In genomic region chr16:29814655-29815054, GRCm38 (mm10) we compare ENCODE assay signal across 10 mouse cellular contexts.
DNase-seq lines count a peak whose midpoint lies in the region; ATAC-seq lines count a peak whose summit lies in the region.
"Had no signal": no experiment of that assay in that cellular context is flagged by ENCODE, and none has a peak within 500 bp of the region (broad histone marks: within the 10 kb centered on the region; RNA-seq: fewer than 3 reads in every experiment).

No protein-coding gene starts in this region.

- no peak overlapping the region for H3K27ac ChIP-seq in kidney, embryonic 14.5 days (ENCODE audit: low read depth, low read length)
- H3K27ac ChIP-seq in embryonic facial prominence, embryonic 13.5 days: peak overlapping the region; percentile 90
- no peak overlapping the region for H3K27ac ChIP-seq in forebrain, embryonic 16.5 days (ENCODE audit: low read length)
- H3K27ac ChIP-seq in midbrain, embryonic 15.5 days: no peak overlapping the region
- H3K27ac ChIP-seq: liver, embryonic 14.5 days had no signal

- WGBS in kidney, embryonic 14.5 days: 79% methylated on average over 2 of the region's 2 CpGs
- WGBS in embryonic facial prominence, embryonic 13.5 days: 84% methylated on average over 2 of the region's 2 CpGs
- WGBS in forebrain, embryonic 16.5 days: 73% methylated on average over 2 of the region's 2 CpGs
- 63% methylated on average over 2 of the region's 2 CpGs for WGBS in midbrain, embryonic 15.5 days

- no peak overlapping the region for H3K4me2 ChIP-seq in kidney, embryonic 14.5 days (replicated peaks; ENCODE audit: low read depth, low read length)
- H3K4me2 ChIP-seq in embryonic facial prominence, embryonic 13.5 days: 0 out of 2 replicates have a peak overlapping the region, but pooled peaks have one; percentile 85
- peak overlapping the region; percentile 99; the same call in 1 of the 2 replicates for H3K4me2 ChIP-seq in forebrain, embryonic 16.5 days (ENCODE audit: low read length)
- H3K4me2 ChIP-seq in midbrain, embryonic 15.5 days: peak overlapping the region; percentile 99; the same call in 1 of the 2 replicates

- no peak overlapping the region for H3K9ac ChIP-seq in kidney, embryonic 14.5 days (ENCODE audit: low read depth, low read length)
- no peak overlapping the region for H3K9ac ChIP-seq in embryonic facial prominence, embryonic 13.5 days
- no peak overlapping the region for H3K9ac ChIP-seq in forebrain, embryonic 16.5 days (replicated peaks; ENCODE audit: low read depth, low read length)
- no peak overlapping the region for H3K9ac ChIP-seq in midbrain, embryonic 15.5 days
- H3K9ac ChIP-seq: liver, embryonic 14.5 days had no signal

- H3K4me3 ChIP-seq in kidney, embryonic 14.5 days (ENCODE audit: low read length): no peak overlapping the region
- H3K4me3 ChIP-seq in embryonic facial prominence, embryonic 13.5 days: no peak overlapping the region
- H3K4me3 ChIP-seq in forebrain, embryonic 16.5 days (replicated peaks; ENCODE audit: low read length): no peak overlapping the region
- no peak overlapping the region for H3K4me3 ChIP-seq in midbrain, embryonic 15.5 days

- ATAC-seq in kidney, embryonic 14.5 days (ENCODE audit: low FRiP score, low TSS enrichment): peak; percentile 17; the same call in 1 of the 2 replicates
- ATAC-seq in embryonic facial prominence, embryonic 13.5 days (ENCODE audit: insufficient number of reproducible peaks, insufficient read depth, low FRiP score, low TSS enrichment, low read depth): no peak
- ATAC-seq in forebrain, embryonic 16.5 days: no peak
- 0 out of 2 replicates have a peak, but pooled peaks have one; percentile 7 for ATAC-seq in midbrain, embryonic 15.5 days (replicated peaks)

- intact Hi-C loops in gastrocnemius, postnatal 36 days (cut with DNase I): loop anchor here (5.0 kb wide), 1 partner anchor 378 kb away; no protein-coding TSS in a partner anchor

- DNase-seq in kidney, postnatal 25 days: no peak
- DNase-seq in spleen, postnatal 10 days (ENCODE audit: low spot score in 2 of 2): no peak
- DNase-seq in gastrocnemius, postnatal 36 days: no peak
- DNase-seq in T-cell, adult 2 months (ENCODE audit: low spot score): no peak

- peaks cover 4% of the 10 kb centered on the region; the same call in 1 of the 2 replicates for H3K27me3 ChIP-seq in kidney, embryonic 14.5 days (ENCODE audit: control insufficient read depth, insufficient read depth, low read length)
- H3K27me3 ChIP-seq in embryonic facial prominence, embryonic 13.5 days: peaks cover 3% of the 10 kb centered on the region; the same call in 1 of the 2 replicates
- no peaks in the 10 kb centered on the region for H3K27me3 ChIP-seq in forebrain, embryonic 16.5 days (replicated peaks; ENCODE audit: control insufficient read depth, insufficient read depth, low read length)
- H3K27me3 ChIP-seq in midbrain, embryonic 15.5 days (replicated peaks): peaks cover 6% of the 10 kb centered on the region; the same call in 1 of the 2 replicates

- no peaks in the 10 kb centered on the region for H3K36me3 ChIP-seq in kidney, embryonic 14.5 days (ENCODE audit: control insufficient read depth, insufficient read depth, low read length)
- no peaks in the 10 kb centered on the region for H3K36me3 ChIP-seq in embryonic facial prominence, embryonic 13.5 days
- H3K36me3 ChIP-seq in forebrain, embryonic 16.5 days (ENCODE audit: control insufficient read depth, insufficient read depth): no peaks in the 10 kb centered on the region
- no peaks in the 10 kb centered on the region for H3K36me3 ChIP-seq in midbrain, embryonic 15.5 days (replicated peaks)
- H3K36me3 ChIP-seq: G1E had no signal

- H3K4me1 ChIP-seq in kidney, embryonic 14.5 days (ENCODE audit: control insufficient read depth, insufficient read depth, low read length): peaks cover 25% of the 10 kb centered on the region
- H3K4me1 ChIP-seq in embryonic facial prominence, embryonic 13.5 days: peaks cover 45% of the 10 kb centered on the region
- H3K4me1 ChIP-seq in forebrain, embryonic 16.5 days (replicated peaks; ENCODE audit: control insufficient read depth, insufficient read depth, low read length): peaks cover 21% of the 10 kb centered on the region
- H3K4me1 ChIP-seq in midbrain, embryonic 15.5 days: peaks cover 8% of the 10 kb centered on the region

- no peaks in the 10 kb centered on the region for H3K9me3 ChIP-seq in kidney, embryonic 14.5 days (ENCODE audit: control insufficient read depth, low read length)
- H3K9me3 ChIP-seq in embryonic facial prominence, embryonic 13.5 days: no peaks in the 10 kb centered on the region
- H3K9me3 ChIP-seq in forebrain, embryonic 16.5 days (ENCODE audit: control insufficient read depth, low read length): no peaks in the 10 kb centered on the region
- H3K9me3 ChIP-seq in midbrain, embryonic 15.5 days: no peaks in the 10 kb centered on the region
- H3K9me3 ChIP-seq: G1E had no signal

Comparison
In these comparisons a context has a peak if more than half of its experiments do, and no peak if none do; other contexts are left out.
1. ATAC-seq: peak in kidney, embryonic 14.5 days (single experiment) and midbrain, embryonic 15.5 days (single experiment); none in embryonic facial prominence, embryonic 13.5 days (single experiment) and forebrain, embryonic 16.5 days (single experiment).